Mouse (Mus musculus) testis, postnatal 14 days (tissue): ENCODE measurements around the gene Mlh3.
"Not testable (repeated sequence)": the region's sequence is repeated elsewhere in the genome, so short reads cannot be mapped to it uniquely, and the experiment has no call there.

Experiments
- DNase-seq: peaks from one replicate; pipeline ENCODE4 v3.0.0; 2021; ENCODE audit warnings: low spot score

Gene Mlh3

DNA sequence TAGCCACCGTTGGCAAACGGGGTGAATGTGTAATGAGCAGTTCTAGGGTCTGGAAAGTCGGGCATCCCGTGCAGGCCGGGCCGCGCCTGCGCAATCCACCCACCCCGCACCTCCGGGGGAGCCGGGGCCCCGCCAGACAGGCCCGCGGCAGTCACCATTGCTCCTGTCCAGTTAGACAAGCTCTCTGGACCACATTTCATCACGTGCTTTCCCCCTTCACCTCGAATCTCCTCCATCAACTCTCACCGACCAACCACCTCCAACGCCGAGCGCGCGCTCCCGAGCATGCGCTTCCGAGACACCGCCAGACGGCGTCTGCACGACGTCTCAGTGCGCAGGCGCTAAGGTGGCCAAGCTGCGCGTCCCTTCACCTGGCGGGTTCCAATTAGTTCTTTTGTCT, at the start of gene Mlh3:
TSS of gene Mlh3 (minus strand) at position 281 of the 400 bp plus-strand sequence.
- peak; percentile 88 for DNase-seq

DNA sequence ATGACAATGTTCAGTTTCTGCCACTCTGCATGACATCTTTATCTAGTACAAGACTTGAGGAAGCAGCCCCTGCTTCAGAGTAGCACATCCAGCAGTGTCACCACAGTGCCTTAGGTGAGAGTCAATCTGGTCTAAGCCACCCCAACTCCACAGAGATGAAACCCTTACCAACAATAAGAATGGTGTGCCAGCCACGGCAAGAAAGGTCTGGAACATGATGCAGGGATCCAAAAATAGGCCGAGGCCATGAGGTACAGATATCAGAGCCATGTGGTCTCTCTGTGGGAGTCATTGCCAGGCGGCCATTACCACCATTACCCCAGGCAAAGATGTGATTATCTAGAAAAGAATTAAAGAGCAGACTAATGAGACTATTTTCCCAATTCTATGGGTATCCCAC, 38.3 kb upstream of the Mlh3 start:
- DNase-seq: no peak

DNA sequence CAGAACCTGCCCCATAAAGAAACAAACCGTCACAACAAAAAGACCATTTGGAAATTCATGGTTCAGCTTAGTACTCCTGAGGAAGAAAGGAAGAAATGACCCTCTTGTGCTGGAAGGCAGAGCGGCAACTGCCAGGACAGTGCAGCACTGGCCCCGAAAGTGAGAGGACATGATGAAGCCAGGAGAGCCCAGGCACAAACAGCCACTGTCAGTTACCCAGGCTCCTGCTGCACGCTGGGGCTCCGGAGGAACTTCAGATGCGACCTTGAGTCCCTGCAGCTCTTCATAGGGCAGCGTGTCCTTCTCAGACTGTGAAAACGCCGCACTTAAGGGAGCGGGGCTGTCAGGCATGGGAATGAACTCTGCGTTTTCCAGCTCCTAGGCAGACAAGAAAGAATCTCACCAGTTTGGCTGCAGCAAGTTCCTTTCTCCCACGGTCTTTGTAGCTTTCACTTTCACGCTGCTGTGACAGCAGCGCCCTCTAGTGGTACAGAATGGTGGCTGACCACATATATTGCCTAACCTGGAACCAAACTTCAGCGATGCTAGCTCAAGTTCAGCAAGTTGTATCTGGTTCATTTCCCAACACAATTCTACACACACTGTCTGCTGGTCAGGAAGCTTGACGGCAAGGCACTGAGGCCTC, 35.0 kb upstream of the Mlh3 start:
- peak; percentile 64 for DNase-seq

DNA sequence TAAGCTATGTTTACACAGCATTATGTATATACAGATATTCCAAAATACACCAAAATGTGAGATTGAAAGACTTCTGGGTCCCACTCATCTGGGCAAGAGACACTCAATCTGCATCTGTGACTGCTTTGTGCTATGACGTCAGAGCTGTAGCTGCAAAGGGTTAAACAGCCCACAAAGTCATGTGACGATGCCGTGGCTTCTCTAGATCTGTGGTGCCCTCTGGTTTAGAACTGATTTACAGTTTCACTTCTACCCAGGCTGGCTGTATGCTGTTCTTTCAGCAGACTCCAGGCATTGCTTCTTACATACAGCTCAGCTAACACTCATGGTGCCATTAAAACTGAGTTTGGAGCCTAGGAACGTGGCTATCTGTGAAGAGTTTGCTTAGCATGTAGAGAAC, 34.3 kb upstream of the Mlh3 start:
- no peak for DNase-seq

DNA sequence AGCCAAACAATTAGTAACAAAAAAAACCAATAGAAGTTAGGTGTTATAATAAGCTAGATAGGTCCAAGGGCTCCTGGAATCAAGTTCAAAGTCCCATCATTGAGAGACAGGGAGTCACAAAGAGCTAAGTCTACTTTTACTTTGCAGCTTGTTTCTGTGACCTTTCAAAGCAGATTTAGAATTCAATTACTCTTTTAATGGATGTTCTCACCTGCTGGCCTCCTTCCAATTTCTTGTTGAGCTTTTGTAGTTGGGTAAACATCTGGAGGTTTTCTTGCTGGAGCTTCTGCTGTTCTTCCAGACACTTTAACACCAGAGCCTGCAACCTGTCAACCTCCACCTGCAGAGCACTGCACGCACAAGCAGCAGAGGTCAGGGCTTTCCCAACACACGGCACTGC, 32.9 kb upstream of the Mlh3 start:
- DNase-seq: no peak

DNA sequence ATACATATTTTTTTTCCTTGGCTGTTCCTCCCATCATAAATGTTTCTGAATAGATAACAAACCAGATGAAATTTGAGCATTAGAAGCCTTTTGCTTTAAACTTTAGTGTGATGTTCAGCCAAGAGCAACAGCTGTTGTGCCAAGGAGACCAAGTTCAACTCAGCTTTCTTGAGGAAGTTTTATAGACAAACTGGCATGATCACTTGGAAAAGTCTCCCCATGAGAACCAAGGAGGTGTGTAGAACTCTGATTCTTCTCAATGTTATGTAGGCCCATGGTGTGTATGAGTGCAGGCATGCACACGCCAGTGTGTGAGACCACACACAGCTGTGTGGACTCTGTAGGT, 28.4 kb upstream of the Mlh3 start:
- no peak for DNase-seq

DNA sequence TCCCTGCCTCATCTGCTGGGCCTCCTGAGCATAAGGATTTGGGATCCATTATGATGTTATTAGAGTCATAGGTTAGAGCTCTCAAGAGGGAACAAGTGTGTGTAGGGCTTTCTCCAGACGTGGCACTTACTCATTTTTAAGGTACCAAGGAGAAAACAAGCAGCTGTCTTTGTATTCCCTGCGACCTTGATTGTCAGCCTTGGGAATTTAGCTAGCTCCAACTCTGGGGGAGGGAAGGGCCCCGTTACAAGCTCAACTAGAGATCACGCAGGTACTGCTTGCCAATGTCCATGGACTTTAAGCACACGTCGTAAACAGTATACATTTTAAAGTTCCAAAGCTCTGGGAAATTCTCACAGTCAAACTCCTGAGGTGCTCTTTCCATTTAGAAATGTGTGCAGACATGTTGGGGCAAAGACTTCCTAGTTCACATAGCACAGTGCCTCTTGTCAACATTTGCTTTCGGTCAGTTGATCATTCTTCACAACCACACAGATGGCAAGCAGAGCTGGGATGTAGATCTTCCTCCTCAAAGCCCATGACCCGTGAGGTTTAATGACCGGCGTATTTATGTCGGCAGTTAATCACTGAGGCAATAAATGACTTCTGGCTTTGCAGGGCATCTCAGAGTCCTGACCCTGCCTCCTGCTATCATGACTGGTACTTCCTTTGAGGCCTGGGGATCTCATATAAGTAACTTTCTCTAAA, 27.9 kb upstream of the Mlh3 start:
- no peak for DNase-seq

DNA sequence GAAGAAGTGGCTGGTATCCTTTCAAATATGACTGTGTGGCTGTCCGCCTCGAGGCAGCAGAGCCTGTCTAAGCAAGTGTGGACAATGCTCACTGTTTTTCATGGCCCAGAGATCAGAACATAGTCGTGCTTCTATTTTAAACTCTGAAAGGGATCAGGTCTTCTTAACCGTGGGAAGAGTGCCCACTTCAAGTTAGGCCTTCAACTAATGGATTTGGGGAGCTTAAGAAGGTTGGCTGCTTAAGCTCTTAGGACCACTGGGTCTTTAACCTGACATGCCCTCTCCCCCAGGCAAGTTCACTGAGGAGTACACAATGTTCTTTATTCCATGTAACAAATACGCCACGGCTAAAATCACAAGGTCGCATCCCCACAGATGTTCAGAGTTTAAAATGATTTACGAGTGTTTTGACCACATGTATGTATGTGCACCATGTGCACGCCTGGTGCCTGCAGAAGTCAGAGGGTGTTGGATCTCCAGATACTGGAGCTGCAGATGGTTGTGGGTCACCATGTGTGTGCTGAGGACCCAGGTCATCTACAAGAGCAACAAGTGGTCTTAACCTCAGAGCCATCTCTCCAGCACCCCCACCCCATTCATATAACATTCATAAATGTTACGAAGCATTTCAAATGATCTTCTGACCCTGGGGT, 27.1 kb upstream of the Mlh3 start:
- no peak for DNase-seq

DNA sequence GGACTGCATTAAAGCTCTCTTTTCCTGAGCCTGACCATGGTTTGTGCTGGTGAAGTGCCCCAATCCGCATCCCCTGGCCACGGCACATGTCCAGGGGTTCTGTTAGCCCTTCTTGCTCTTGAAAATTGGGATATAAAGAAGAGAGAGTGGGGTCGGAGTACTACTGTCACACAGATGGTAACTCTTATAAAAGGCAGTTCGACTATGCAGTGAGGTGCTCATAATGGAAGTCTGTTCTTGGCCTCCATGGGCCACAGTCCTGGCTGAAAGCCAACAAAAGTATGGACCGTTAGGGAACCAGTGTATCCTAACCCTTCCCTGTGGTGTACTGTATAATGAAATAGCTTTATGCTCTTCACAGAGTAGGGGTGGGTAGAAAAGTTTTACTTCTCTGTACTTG, 26.5 kb upstream of the Mlh3 start:
- no peak for DNase-seq

DNA sequence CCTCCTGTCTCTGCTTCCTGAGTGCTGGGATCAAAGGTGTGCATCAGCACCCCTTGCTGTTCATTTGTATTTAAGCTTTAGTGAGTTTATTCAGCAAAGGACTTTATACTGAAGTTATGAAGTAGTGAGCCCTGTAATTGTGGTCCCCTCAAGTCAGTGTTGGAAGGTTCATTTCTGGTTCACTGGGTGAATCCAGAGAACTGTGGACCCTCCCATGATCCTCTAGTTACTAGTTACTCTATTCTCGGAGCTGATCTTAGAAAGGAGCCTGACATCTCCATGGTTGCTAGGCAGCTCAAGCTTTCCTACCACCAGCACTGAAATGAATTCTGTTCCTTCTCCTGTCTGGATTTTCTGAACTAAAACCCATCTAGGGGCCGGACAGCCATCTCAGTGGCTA, 25.1 kb upstream of the Mlh3 start:
- DNase-seq: no peak

DNA sequence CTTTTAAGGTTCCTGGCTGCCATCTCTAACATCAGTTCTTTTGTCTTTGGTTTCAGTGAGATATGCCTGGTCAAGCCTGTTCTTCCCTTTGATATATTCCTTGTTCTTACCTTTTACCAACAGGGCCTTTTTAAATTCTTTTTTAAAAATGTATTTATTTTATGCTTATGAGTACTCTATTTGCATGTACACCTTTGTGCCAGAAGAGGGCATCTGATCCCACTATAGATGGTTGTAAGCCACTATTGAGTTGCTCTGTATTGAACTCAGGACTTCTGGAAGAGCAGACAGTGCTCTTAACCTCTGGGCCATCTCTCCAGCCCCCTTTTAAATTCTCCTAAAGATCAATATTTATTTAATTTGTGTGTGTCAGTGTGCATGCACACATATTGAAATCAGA, 22.5 kb upstream of the Mlh3 start:
- no peak for DNase-seq

DNA sequence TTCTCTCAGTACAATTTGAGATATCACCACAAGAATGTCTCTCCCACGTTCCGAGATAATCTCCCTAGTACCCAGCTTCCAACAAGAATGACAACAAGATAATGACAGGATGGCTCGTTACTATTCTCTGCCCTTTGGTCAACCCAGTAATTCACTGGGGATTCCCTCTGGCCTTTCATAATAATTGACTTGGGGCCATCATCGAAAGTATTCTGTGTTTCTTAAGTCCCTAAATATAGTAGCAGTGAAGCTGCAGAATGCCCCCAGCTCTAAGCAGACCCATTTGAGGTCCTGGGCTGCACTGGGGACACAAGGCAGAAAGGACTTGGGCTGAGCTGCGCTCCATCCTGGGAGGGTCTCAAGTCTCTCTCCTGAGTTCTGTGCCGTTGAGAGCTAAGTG, 21.9 kb upstream of the Mlh3 start:
- DNase-seq: no peak

DNA sequence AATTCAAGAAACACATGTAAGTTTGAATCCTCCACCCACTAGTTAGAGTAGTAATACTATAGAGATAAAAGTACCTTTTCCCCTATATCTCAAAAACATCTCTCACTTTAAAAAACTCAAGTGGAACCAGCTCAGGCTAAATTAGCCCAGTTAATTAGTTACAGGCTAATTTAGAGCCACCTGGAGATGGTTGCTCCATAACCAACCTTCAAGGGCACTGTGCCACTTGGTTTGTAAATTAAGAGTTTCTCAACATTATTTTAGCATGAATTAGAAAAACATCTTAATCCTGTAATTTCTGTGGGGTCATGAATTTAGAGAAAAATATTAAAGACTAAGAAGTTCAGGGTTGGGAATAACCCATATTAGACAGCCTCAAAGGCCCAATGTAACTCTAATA, 21.1 kb upstream of the Mlh3 start:
- no peak for DNase-seq

DNA sequence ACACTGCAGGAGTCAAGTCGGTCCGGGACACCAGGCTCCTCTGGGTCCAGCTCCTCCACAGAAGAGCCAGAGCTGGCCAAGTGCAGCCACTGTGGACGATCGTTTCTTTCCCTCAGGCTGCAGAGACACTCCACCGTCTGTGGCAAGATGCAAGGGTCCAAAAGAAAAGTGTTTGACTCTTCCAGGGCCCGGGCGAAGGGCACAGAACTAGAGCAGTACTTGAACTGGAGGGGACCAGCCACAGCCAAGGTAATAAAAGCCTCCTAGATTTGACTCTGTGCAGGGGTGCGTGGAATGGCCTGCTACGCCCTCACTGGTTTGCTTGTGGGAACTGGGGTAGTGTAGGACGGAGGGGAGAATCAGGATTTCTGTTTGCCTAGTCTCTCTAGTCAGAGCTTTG, 20.2 kb upstream of the Mlh3 start:
- no peak for DNase-seq

DNA sequence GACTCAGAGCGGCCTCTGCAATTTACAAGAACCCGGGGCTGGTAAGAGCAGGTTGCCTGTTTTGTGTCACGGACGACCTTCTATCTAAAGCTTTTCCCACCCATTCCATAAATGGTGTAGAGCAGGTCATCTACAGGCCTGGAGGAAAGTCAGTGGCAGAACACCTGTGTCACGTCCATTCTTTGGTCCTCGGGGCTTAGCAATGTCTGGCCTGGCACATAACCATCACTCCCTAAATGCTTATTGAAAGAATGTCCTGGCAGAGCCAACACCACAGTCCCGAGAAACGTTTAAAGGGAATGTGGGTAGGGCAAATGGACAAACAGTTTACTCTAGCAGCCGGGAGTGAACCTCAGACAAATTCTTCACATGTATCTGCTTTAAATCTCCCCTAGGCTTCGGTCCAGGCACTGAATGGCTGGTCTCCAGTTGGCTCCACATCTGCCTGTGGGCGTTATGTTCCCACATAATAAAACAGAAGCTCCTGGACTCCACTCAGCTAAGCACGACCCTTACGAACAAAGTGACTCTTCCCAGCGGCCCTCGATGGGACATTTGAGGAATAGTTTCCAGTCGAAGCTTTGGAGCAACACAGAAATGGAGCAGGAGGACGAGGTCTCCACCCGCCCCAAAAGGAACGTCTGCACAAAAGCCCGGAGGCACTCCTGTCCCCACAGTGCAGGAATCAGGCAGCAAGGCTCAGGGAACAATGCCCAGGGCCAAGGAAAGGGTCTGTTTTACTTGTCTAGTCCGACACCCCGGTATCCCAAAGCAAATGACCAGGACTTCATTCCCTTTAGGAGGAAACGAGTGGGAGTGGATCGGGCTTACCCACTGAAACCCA, 19.0 kb upstream of the Mlh3 start:
- peak; percentile 49 for DNase-seq

DNA sequence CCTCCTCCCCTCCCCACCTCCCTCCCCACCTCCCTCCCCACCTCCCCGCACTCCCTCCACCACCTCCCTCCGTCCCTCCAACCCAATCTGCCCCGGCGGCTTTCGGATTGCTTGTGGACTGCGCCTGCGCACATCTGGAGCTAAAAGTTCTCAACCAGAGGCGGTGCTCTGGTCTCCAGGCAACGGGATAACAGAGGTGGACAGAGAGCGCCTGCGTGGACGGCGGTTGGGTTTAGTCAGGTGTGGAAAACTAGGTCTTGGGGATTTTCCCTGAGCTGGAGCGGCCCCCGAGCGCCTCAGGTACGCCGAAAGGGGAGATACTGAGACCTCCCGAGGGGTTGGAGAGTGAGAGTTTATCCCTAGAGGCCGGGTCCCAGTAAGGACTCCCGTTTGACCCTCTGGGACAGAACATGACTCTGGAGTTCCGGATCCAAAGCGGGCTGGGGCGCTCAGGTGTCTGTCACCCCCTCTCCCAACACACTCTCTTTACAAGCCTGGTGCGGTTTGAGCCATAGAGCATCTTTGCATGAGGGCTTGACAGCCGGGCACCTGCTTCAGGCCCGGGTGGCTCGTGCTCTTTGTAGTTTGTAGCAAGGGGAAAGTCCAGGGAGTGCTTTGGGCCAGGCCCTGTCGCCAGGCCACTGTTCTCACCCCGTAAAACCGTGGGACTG, 18.2 kb upstream of the Mlh3 start, which contains the start of gene Zc2hc1c:
TSS of gene Zc2hc1c (plus strand) at position 106 of the 671 bp plus-strand sequence.
- DNase-seq: peak; percentile 89

DNA sequence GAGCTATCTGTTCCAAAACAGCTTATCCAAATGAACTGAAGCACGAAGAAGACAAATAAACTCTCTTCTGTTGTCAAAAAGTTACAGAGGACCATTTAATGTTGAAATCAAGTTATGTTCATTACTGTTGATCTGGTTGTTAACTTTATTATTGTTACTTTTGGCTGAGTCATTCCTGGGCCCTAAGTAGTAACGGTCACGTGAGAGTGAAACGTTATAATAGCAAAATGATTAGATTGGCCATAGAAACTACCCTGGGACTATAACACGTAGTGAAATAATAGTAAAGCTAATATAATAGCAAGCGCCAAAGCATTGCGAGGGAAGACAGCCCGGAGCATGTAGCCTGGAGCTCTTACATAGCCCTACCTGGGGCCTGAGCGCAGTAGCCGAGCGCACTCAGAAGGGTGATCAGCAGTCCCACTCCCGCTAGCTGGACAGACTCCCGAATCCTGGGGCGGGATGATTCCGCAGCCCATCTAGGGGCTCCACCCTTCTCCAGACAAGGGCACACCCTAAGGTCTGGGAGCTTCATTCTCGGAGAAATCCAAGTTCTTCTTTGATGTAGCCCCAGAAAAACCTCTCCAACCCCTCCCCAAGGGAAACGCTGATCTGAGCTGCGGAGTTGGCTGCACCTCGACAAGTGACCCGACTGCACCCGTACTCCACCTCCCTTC, 17.5 kb upstream of the Mlh3 start, which contains the start of gene Acyp1:
TSS of gene Acyp1 (minus strand) at position 630 of the 677 bp plus-strand sequence.
- DNase-seq: peak; percentile 55

DNA sequence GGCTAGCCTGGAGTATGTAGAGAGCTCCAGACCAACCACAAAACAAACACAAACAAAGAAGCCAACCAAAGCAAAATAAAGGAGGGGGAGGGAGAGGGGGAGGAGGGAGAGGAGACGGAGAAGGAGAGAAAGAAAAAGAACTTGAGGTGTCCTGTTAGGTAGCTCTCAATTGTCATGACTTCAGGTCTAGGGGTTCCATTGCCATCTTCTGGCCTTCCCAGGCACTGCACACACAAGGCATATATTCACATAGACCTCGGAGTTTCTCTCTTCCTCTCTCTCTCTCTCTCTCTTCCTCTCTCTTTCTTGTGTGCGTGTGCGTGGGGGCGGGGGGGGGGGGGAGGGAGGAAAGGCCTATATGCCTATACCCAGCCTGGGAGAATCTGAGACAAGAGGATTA, 16.5 kb upstream of the Mlh3 start:
- no peak for DNase-seq

DNA sequence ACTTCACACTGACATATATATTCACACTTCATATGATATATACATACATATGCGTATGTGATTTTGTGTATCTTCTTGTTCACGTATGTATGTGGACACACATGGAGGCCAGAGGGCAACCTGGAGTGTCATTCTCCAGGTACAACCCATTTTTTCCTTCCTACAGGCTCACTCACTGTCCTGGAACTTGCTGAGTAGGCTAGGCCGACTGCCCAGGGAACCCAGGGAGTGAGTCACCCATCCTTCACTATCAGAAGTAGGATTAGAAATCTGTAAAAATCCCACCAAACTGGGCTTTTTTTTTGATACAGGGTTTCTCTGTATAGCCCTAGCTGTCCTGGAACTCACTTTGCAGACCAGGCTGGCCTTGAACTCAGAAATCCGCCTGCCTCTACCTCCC, 14.6 kb upstream of the Mlh3 start:
- no peak for DNase-seq

DNA sequence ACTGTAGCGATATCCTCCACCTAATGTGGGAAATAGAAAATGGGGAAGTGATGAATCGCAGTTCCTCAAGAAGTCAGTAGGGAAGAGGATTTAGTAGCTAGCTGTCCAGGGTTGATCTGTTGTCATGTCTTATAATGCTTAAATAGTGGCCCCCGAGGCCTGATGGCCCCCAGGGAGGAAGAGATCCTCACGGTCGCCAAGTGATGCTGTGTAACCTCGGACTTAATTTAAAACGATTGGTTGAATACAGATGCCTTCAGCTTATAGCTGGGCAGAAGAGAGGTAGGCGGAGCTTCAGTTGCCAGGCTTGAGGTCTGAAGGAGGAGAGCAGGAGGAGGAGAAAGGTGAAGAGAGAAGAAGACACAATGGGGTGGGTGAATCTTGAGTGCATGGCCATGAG, 13.9 kb upstream of the Mlh3 start:
- no peak for DNase-seq

DNA sequence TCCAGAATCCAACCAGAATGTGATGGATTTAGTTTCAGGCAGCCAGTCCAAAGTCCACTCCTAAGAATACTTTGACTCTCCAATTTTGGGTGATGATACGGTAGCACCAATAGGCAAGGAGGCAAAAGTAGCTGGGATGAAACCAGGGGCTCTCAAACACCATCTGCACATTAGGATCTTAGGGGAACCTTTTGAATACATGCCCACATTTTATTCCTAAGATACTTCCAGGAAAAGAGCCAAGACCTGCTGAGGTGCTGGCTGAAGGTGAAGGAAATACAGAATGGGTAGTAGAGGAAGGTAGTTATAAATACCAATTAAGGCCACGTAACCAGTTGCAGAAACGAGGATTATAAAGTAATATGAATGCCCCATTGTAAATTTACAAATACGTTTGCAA, 11.4 kb upstream of the Mlh3 start:
- DNase-seq: not testable (repeated sequence)
